Mouse (Mus musculus) G1E (cell line): ENCODE results near the gene Gp5. TPM values are rescaled to one million over a fixed set of nuclear protein-coding genes. Genes with fewer than 3 reads are reported as not detected.

Experiments
- ATAC-seq: 2 replicates; pipeline ENCODE4 v1.8.0; 2016; ENCODE audit warnings: mild to moderate bottlenecking; ENCODE audit not compliant: insufficient number of reproducible peaks, poor library complexity, low FRiP score, severe bottlenecking; ENCODE audit errors: extremely low read depth
- DNase-seq: peaks from one replicate; pipeline ENCODE4 v3.0.0; 2012; ENCODE audit warnings: low spot score
- H3K27me3 ChIP-seq: 2 replicates; pipeline ENCODE4 v1.6.1; 2012; ENCODE audit warnings: mild to moderate bottlenecking, low read length, inconsistent platforms; ENCODE audit not compliant: insufficient read depth
- H3K36me3 ChIP-seq: replicated peaks from 2 replicates; pipeline ENCODE3; 2012; ENCODE audit warnings: mild to moderate bottlenecking, inconsistent platforms
- H3K4me1 ChIP-seq: 2 replicates; pipeline ENCODE4 v1.6.1; 2012; ENCODE audit warnings: low read depth, low read length, inconsistent platforms, mixed read lengths; ENCODE audit not compliant: insufficient read depth
- H3K4me3 ChIP-seq: 2 replicates; pipeline ENCODE4 v1.5.1; 2012; ENCODE audit warnings: low read depth, mild to moderate bottlenecking, inconsistent platforms, low read length, moderate library complexity, mixed read lengths
- H3K9me3 ChIP-seq: replicated peaks from 2 replicates; pipeline ENCODE4 v1.6.1; 2012; ENCODE audit warnings: inconsistent platforms
- CTCF ChIP-seq: IDR thresholded peaks from 2 replicates; pipeline ENCODE4 v1.5.1; 2012; ENCODE audit warnings: low read depth, low read length, inconsistent platforms, mixed read lengths
- GATA1 ChIP-seq: IDR thresholded peaks from 2 replicates; pipeline ENCODE4 v1.6.1; 2012; ENCODE audit warnings: borderline replicate concordance, low read length, inconsistent platforms, mixed read lengths
- GATA2 ChIP-seq: IDR thresholded peaks from 2 replicates; pipeline ENCODE4 v1.6.1; 2012; ENCODE audit warnings: low read depth, low read length, inconsistent platforms, borderline replicate concordance
- POLR2AphosphoS5 ChIP-seq: IDR thresholded peaks from 2 replicates; pipeline ENCODE4 v1.6.1; 2012; ENCODE audit warnings: low read depth, low read length, inconsistent platforms; ENCODE audit not compliant: insufficient replicate concordance
- TAL1 ChIP-seq: conservative IDR thresholded peaks from 2 replicates; pipeline ENCODE4 v1.6.1; 2012; ENCODE audit warnings: low read depth, low read length, inconsistent platforms, mixed read lengths
- polyA plus RNA-seq: library from polyadenylated mRNA; stranded (reverse); fragments of >175 nt; gene quantifications from 2 replicates; pipeline ENCODE4 v1.2.3, GENCODE M21; 2012
- total RNA-seq, 2 experiments: library from RNA; stranded (forward) in 1 of 2; stranded (reverse) in 1 of 2; fragments of 200-1000 nt in 1 of 2; fragments of >200 nt in 1 of 2; fragmentation: Nextera tagmentation in 1 of 2; gene quantifications; 2 replicates each; pipeline ENCODE4 v1.2.3; 2014 to 2017

The Gp5 gene
- total and polyA plus RNA-seq, 3 experiments, result 2.6 to 32.3 (median 25.0) TPM

DNA sequence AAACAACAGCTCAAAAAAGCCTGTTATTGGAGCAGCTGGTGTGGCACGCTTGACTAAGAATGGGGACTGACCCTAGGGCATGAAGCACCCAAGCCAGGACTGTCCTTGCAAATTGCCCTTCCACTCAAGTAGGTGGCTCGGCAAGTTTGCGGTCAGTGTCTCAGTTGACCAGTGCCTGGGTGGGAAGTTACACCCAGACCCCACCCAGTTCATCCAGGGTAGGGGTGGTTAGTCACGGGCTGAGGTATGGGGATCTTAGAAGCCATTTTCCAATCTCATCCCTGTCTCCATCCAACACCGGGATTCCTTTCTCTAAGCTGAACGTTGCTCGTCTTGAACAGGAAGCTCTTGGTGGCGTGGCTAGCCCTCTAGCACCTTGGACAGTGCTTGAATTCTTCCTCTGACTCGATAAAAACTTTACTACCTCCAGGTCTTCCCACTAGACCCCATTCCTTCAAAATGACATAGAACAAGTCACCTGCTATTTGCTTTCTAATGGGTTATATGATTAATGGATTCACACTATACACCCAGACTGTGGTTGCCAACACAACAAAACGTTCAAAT, 10.8 kb downstream of the Gp5 start:
- no peak for TF ChIP-seq GATA2
- no peak for TF ChIP-seq POLR2AphosphoS5
- no peak for TF ChIP-seq TAL1
- TF ChIP-seq GATA1, result no peak
- TF ChIP-seq CTCF, result no peak
- no peak for DNase-seq
- no peak overlapping the region for H3K4me3 ChIP-seq
- peaks cover 67% of the 10 kb centered on the region for H3K27me3 ChIP-seq
- H3K4me1 ChIP-seq, result peaks cover 7% of the 10 kb centered on the region; the same call in 1 of the 2 replicates
- no peaks in the 10 kb centered on the region for H3K9me3 ChIP-seq
- no peaks in the 10 kb centered on the region for H3K36me3 ChIP-seq
- no peak for ATAC-seq

DNA sequence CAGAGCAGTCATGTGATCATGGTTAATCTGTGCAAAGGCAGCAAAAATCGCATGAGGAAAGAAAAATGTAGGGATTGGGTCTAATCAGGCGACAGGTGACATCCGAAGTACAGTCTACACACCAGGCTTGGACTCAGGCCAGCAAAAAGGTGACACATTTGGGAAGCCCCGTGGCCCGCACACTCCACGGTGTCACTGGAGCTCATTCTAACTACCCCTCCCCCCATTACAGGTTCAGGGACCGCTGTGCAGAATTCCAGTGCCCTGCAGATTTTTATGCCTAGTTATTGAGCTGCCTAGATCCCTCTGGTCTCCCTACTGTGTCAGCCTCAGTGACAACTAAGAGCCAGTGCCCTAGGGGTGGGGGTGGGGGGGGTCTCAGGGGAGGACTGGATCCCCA, 13.1 kb downstream of the Gp5 start:
- Histone ChIP-seq H3K27me3 (peaks cover 61% of the 10 kb centered on the region), H3K9me3 (no peaks in the 10 kb centered on the region), H3K36me3 (no peaks in the 10 kb centered on the region), H3K4me1 (peaks cover 3% of the 10 kb centered on the region; the same call in 1 of the 2 replicates), H3K4me3 (no peak overlapping the region)
- ATAC-seq (no peak), DNase-seq (no peak)
- no peak for TF ChIP-seq GATA1
- TF ChIP-seq GATA2, result no peak
- TF ChIP-seq CTCF, result no peak
- TF ChIP-seq POLR2AphosphoS5, result no peak
- no peak for TF ChIP-seq TAL1

GRCm38 (mm10) chr16:30296601-30297275, 13.8 kb downstream of the Gp5 start:
- H3K27me3 ChIP-seq, result peaks cover 62% of the 10 kb centered on the region
- no peak overlapping the region for H3K4me3 ChIP-seq
- no peak for ATAC-seq
- no peaks in the 10 kb centered on the region for H3K9me3 ChIP-seq
- no peaks in the 10 kb centered on the region for H3K36me3 ChIP-seq
- no peak for DNase-seq
- TF ChIP-seq CTCF (no peak), GATA2 (no peak), TAL1 (no peak), POLR2AphosphoS5 (no peak), GATA1 (no peak)
- peaks cover 3% of the 10 kb centered on the region; the same call in 1 of the 2 replicates for H3K4me1 ChIP-seq

DNA sequence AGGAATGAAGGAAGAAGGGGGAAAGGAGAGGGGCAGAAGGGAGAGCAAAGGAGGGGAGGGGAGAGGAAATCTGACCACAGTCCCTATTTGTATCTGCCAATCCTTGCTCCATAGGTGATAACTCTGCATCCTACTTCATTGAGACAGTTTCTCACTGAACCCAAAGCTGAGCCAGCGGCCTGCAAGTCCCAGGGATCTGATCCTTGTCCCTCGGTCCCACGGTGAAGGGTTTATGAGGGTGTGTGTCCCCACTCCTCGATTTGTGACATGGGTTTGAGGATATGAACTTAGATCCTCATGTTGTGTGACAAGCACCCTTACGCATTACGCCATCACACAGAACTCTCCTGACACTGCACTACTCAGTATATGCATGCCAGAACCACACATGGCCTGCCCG, 15.5 kb downstream of the Gp5 start:
- Histone ChIP-seq H3K4me3 (no peak overlapping the region), H3K9me3 (no peaks in the 10 kb centered on the region), H3K27me3 (peaks cover 56% of the 10 kb centered on the region), H3K4me1 (peaks cover 3% of the 10 kb centered on the region; the same call in 1 of the 2 replicates), H3K36me3 (no peaks in the 10 kb centered on the region)
- DNase-seq (no peak), ATAC-seq (no peak)
- no peak for TF ChIP-seq POLR2AphosphoS5
- no peak for TF ChIP-seq CTCF
- TF ChIP-seq GATA1, result no peak
- TF ChIP-seq TAL1, result no peak
- no peak for TF ChIP-seq GATA2

GRCm38 (mm10) chr16:30290436-30290835, 20.1 kb downstream of the Gp5 start:
- TF ChIP-seq CTCF, result no peak
- no peak for TF ChIP-seq POLR2AphosphoS5
- no peak for TF ChIP-seq GATA1
- TF ChIP-seq TAL1, result no peak
- TF ChIP-seq GATA2, result no peak
- Histone ChIP-seq H3K4me1 (peaks cover 3% of the 10 kb centered on the region; the same call in 1 of the 2 replicates), H3K9me3 (no peaks in the 10 kb centered on the region), H3K27me3 (peaks cover 67% of the 10 kb centered on the region), H3K4me3 (no peak overlapping the region), H3K36me3 (no peaks in the 10 kb centered on the region)
- ATAC-seq (no peak), DNase-seq (no peak)

- Histone ChIP-seq H3K36me3 (no peaks in the 10 kb centered on the region), H3K27me3 (peaks cover 86% of the 10 kb centered on the region), H3K4me1 (no peaks in the 10 kb centered on the region; the same call in 1 of the 2 replicates), H3K4me3 (no peak overlapping the region), H3K9me3 (no peaks in the 10 kb centered on the region)
- DNase-seq (no peak), ATAC-seq (no peak)
- TF ChIP-seq TAL1, result no peak
- no peak for TF ChIP-seq GATA2
- TF ChIP-seq CTCF, result no peak
- TF ChIP-seq POLR2AphosphoS5, result no peak
- TF ChIP-seq GATA1, result no peak
Observed at GRCm38 (mm10) chr16:30285701-30286100, 24.9 kb downstream of the Gp5 start.
